Mouse (Mus musculus) ovary, adult 18-20 months (tissue): ENCODE measurements at regions not wholly inside any gene's neighbourhood (a gene's known extent, or its start where the extent isn't known, plus 50 kb on each side); places are given as distances from the start of the nearest gene placed in this dataset.

Experiments used
- DNase-seq: peaks from one replicate; pipeline ENCODE4 v3.0.0; 2022; ENCODE audit warnings: low spot score, mixed read lengths

DNA sequence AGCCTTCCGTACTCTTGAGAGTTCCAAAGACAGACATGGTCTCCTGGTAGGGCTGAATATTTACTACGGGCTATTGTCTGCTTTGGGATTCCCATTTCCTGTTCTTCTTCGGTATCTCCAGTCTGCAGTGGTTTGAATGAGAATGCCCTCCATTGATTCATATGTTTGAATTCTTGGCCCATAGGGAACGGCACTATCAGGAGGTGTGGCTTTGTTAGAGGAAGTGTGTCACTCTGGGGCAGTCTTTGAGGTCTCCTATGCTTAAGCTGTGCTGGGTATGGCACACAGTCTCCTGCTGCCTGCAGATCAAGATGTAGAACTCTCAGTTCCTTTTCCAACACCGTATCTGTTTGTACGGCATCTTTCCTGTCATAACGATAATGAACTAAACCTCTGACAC is 56.7 kb upstream of the Map1b start:
- no peak for DNase-seq

GRCm38 (mm10) chr13:99572381-99572780 is 56.0 kb upstream of the Map1b start:
- no peak for DNase-seq
